Mouse (Mus musculus) thymus, postnatal 0 days (tissue): ENCODE measurements at regions not wholly inside any gene's neighbourhood (a gene's known extent, or its start where the extent isn't known, plus 50 kb on each side); places are given as distances from the start of the nearest gene placed in this dataset.

Source experiments
- DNase-seq: peaks from one replicate; pipeline ENCODE4 v3.0.0-alpha.2; 2015; ENCODE audit warnings: low spot score

DNA sequence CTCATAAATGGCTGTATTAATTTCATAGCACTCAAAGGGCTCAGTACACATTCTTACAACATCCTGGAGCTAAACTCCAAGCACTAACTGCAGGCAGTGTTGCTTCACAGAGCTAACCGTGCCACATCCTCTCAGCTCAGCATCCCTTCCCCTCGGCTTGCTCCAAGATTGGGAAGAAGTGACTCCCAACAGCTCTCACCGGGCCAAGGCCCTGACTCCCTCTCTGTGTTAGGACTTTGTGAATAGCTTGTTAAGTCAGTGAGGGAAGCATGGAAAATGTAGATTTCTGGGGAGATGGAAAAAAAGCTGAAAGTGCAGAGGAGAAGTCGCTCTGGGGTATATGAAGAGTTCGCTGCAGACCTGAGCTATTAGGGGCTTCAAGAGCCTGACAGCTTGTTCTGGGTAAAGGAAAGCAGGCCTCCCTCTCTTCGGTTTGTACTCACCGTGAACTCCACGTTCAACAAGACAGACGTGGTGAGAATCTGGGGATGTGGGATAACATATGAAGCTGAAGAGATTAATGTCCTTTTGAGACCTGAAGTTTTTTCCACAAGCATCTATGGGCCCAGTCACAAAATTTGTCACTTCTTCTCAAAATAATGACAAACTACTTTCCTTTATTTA is 213.5 kb upstream of the Sfrp2 start:
- DNase-seq: no peak

DNA sequence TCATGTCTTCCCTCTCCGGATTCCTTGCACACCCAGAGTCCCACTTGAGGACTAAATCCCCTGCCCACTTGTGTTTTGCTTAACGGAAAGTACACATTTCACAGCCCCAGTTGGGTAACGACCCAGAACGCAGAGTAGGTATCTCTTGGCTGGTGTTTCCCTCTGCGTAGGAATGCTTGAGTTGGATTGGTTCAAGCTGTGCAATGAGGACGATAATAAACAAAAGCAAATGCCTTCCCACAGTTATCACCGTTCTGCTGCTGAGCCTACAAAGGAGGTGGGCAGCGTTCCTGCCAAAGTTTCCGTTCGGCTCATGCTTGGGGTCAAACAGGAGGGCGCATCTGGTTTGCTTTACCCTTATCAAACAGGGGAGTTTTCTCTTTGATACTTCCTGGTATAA is 212.3 kb upstream of the Sfrp2 start:
- DNase-seq: no peak

DNA sequence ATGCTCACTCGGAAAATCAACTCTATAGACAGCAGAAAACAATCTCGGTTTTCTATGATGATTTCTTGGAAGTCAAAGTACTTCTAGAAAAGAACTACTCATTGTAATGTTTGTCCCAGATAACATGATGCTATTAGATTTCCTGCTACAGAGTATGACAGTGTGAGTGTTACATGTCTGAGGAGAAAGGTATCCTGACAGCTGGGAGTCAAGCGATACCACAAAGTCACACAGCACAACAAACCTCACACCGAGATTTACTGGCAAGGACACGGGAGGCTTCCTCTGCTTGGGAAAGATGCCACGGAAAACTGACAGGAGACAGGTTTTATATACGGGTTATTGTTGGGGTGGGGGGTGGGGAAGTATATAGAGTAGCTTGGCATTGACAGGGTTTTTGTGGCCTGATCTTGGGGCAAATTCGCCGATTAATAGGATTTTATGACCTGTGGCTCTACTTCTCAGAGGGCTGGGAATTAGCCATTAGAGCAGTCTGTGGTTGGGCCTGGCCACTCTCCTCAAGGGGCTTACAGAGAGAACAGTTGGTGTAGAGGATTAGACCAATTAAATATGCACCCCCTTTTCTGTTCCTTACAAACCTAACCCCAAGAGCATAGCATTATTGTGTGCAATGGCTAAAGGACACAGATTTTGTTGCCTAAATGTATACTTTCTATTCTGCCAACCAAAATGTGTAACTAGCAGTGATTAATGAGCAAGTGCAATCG is 209.2 kb upstream of the Sfrp2 start:
- no peak for DNase-seq

DNA sequence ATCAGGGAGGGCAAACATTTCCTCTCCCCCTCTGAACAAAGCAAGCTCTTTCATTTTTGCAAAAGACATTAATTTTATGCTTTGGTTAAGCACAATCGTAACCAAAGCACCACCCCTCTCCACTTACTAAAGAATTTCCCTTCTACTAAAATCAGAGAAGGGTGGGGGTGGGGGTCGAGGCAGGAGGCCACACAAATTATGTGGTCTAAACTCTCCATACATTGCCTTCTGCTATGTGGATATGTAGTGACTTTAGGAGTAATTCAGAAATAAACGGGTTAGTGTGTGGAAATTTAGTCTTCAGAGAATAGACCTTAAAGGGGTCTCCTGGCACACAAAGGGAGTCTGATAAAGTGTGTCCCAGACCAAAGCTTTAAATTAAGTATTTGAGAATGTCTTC is 204.1 kb upstream of the Sfrp2 start:
- DNase-seq: no peak

DNA sequence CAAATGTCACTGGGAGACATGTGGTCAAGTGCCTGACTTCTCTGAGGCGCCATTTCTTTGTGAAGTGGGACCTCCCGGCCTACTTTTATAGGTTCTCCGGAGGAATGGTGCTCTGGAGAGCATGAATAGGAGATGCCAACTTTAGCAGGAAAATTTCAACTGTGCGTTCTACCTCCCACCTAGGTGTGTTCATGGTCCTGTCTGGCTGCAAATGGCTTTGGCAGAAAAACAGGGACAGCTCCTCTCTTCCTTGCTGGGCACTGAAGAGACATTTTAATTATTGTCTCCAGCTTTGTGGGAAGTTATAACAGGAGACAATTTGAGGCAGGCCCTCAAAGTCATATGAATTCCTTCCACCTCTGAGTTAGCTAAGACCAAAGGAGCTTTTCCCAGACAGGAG is 190.6 kb upstream of the Sfrp2 start:
- no peak for DNase-seq

DNA sequence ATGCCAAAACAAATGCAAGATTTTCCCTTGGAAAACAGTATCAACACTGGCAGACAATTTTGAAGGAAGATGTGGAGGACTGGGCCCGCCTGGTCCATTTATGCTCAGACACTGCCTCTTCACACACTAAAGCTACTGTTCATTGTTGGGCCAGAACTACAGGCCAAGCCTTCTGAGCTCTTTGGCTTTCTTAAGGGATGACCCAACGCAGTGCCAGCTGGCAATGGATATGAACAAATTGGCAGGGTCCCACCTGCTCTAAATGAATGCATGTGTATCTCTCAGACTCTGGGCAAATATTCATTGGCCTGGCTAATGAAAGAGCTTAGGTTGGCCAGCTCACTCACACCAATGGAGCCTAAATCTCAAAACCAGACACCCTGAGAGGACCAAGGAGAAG is 190.0 kb upstream of the Sfrp2 start:
- no peak for DNase-seq

DNA sequence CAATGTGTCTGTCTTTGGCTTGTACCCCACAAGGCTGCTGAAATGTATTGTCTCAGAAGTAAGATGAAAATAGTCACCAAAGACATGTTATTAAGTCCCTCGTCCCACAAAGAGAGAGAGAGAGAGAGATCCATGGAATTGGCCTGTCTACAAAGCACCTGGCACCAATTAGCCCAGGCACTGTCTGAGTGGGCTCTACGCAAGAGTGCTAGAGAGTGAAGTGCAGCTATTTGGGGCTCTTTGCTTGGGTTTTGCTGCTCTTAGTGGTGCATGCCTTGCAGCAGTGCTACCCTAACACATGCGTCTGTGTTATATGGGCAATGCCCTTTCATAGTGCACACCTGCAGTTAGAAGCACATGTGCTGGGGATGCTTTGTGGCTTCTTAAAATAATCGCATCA is 185.4 kb upstream of the Sfrp2 start:
- DNase-seq: no peak

DNA sequence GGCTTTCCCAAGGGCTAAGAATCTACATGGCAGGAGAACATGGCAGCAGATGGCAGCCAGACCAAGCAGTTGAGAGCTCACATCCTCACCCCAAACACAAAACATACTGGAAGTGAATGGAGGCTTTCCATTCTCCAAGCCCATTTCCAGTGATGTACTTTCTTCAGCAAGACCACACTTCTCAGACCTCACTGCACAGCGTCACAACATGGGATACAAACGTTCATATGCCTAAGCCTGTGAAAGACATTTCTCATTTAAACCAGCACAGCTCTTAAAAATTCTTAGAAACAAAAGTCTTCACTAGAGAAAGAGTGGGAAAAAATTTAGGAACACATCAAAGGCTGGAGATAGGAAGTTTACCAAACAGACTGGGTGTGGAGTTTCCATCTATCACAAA is 183.9 kb upstream of the Sfrp2 start:
- no peak for DNase-seq

DNA sequence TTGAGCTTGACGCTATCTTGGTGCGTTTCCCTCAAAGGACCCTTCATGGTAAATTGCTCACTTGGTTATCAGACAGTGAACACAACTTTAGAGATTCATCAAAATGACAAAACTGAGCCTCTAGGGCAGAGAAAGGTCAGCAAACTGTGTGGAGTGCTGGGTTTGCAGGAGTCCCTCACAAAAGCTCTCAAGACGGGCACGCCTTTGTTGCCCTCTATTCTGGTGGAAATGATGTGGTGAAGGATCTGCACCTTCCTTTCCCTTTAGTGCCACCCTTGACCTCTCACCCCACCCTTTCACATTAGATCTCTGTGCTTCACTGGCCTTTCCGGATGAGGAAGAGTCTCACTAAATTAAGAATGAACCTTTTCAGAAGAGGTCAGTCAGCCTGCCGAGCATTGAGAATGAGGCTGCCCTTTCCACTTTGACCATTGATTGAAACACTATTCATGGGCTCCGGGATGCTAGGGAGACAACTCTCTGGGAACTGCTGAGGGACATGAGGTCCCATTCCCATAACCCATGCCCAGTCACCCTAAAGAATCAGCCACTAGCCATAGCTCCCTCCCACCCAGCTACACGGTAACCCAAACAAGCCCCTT is 182.9 kb upstream of the Sfrp2 start:
- no peak for DNase-seq

DNA sequence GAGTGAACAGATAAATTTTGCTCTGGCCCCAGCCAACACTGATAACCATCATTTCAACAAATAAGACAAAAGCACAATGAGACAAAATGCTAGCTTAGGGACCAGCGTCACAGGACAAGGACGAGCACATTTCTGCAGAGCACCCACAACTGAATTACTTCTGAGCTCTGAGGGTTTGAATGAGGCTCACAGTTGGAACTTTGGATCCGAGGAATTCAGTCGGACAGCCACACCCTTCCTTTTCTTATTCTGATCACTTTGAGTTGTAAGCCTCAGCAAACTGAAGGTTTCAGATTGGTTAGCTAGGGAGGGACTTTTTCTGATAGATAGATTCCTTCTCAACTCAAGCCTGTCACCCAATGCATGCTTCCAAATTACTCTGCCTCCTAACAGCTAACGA is 180.0 kb upstream of the Sfrp2 start:
- no peak for DNase-seq

DNA sequence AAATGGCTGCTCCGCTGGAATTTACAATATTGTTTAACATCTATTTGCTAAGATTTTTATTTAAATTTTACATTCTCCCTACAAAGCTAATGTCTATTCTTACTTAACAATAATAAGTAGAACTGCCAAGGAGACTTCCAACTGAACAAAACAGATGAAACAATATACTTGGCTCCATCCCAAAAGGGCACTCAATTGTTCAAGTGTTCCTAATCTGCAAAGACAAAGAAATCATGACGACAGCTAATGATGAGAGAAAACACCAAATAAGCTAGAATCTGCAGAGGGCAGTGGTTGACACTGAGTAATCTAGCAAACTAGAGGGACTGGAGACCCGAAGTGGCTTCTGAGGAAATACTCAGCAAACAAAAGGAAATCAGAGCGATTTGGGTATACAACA is 179.6 kb upstream of the Sfrp2 start:
- no peak for DNase-seq

DNA sequence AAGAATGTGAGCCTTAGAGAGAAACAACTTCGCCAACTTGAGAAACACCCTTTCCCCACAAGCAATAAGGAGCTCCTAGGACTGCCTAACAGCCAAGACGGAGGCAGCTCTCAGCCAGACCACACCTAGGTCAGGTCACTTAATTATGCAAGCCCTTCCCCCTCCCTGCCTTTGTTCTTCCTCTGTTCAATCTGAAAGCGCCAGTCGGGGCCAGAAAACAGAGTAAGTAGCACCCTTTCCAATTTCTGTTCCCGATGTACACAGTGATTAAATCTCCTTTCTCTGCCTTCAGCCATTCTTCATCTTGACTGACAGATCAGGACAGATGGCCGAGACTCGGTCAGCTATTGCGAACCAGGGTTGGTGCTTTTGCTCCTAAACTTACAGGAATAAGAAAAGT is 177.0 kb upstream of the Sfrp2 start:
- DNase-seq: no peak

DNA sequence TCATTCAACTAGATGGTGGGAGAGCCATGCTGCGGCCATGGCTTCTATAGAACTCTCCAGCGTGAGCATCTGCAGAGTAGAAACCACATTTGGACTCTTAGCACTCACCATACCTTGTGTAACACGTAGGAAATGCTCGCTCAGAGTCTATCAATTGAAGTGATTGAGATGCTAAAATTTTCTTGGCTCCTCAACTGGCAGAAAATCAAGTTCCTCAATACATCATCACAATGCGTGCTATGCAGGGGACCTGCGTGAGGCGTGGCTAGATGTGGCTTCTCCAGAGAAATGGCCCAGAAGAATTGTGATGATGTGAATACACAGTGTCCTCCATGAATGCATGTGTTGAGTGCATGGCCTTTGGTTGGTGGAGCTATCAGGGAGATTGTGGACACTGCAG is 174.9 kb upstream of the Sfrp2 start:
- no peak for DNase-seq

DNA sequence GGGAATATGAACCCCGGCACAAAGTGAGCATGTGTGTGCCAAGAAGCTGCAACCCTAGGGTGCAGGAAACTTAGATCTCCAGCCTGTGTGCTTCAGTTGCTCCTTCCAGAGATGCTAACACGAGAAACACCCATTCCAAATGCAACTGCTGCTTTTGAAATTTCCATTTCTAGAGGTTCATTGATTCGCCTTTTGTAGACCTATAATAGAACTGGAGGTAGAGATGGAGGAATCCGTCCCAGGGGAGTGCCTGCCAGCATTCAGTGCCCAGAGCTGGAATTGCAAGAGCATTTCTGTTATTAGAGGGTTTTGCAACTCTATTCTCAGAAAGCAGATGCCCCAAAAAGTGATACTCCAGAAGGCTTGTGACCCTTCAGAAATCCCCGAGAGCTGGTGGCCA is 172.8 kb upstream of the Sfrp2 start:
- no peak for DNase-seq

DNA sequence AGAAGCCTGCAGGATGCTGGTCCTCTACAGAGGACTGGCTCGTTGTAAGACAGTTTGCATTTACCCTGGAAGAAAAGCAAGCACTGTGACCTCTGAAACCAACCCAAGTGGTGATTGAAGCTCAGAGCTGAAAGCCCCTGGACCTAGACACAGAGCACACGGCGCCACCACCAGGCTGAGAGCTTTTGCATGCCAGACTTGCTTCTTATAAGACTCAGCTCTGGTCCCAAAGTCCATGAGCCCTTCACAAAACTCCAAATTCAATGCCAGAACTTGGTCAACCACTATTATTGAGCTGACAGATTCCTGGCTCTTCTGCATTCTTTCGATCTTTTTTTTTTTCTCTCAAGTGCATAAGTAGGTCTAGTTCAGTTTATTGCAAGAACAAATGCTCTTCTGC is 164.6 kb upstream of the Sfrp2 start:
- no peak for DNase-seq

DNA sequence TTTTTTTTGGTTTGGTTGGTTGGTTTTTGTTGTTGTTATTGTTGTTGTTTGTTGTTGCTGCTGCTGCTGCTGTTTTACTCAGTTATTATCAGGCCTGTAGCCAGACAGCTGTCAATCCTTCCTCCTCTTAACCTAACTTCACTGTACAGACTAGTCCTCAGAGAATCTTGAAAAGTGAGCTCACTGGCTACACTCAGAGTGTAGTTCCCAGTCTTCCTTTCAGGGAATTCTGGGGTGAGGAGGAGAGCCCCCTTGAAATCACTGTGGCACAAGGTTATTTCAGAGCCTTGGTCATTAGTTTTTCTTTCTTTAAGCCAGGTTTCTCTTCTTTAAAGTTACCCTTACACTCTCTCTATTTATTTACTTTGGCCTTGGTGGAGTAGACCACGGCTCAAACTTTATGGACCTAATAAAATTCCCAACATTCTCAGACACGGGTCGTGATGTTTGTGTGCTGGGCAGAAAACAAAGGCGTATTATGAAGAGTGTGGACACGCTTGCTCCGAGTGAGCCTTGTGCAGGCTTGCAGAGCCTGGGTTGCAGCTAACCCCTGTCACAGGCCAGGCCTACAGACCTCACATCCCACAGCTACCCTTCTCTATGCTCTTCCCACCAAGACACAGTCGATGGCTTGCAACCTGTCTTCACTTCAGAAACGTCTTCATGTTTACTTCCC is 156.9 kb upstream of the Sfrp2 start:
- no peak for DNase-seq

DNA sequence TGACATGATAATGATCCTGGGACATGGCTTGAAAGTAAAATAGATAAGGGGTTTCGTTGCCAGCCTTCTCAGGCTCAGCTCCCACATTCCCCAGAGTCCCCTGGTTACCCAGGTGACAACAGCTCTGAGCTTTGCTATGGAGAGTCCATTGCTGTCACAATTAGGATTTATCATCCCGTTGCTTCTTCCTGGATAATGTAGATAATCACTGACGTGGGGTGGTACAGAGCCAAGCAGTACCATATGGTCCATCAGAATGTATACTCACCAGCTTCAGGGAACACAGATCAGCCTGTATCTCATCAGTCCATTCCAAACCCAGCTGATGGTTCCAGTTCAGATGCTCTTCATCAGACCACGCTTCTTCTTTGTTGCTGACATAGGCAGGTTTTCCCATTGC is 145.7 kb upstream of the Sfrp2 start:
- no peak for DNase-seq

DNA sequence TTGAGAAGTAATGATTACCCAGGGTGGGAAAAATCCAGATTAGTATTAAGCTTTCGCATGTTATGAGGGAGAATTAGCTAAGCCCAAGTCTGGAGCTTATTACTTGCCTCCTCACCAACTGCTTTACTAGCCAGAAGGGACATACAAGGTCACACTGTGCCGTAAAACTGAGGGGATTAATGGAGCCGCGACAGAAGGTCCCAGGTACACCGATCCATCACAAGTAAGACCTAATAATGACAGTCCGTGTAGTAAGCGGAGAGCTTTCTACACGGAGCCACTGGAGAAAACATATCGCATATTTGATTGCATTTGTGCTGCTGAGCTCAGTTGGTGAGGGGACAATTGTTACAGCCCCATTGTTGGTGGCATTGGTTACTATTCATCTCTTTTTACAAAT is 133.1 kb upstream of the Sfrp2 start:
- DNase-seq: no peak

DNA sequence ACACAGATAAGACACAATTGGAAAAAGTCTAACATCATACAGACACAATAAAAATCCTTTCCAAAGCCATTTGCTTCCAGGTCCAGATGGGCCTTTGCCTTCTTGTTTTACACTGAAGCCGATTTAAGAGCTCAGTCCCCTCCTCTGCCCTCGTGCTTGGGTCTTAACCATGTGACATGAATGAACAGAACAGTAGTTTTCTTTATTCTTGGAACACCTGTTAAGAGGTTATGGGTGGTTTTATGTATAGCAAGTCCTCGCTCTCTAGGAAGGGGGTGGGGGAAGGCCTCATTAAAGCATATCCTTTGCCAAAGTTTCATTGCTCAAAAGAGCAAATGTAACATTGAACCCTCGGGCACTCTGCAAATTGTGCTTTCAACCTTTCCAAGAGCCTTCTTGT is 125.7 kb upstream of the Sfrp2 start:
- no peak for DNase-seq

DNA sequence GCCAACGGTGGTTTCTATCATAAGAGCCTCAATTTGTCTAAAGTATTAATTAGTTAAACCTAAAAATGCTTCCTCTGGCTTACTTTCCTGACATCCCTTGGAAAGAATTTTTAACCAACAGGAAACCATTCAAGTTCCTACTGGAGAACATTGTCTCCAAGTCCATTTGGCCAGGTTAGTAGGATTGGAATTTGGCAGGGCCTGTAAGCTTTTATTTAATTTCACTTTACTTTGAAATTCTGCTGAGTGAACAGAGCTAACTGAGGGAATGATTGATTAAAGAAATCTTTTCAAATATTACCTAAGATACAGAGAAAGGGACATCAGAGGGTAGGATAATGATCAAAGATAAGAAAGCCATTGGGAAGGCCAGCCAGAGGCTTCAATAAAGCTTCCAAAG is 102.4 kb upstream of the Sfrp2 start:
- no peak for DNase-seq

DNA sequence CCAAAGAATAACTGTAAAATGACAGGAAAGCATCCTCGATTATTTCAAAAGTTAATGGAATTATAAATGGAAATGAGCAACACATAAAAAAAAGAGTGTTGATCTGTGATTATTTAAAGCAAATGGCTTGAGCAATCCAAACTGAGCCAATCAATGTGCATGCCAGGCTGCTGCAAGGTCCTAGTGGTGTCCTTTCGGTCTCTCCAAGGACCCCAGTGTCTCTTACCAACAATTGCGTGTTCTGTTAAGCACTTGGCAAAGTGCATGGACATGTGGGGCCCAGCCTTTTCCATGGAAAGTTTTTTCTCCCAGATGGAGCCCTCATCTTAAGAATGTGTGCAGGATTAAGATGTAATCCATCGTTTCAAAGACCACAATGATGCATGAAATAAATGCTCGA is 90.0 kb upstream of the Sfrp2 start:
- no peak for DNase-seq

DNA sequence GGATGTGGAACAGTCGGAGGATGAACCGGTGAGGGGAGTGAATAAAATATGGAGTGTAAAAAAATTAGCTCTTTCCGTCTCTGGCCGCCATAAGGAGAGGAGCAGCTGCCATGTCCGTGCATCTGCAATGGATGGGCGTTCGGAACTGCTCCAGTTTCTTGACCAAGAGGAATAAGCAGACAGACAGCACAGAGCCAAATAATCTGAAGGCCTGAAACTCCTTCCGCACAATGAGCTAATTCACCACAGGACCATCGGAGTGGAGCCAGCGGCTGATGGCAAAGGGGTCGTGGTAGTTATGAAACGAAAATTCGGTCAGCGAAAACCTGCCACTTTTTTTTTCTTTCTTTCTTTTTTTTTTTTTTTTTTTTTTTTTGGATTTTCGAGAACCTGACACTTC is 79.5 kb upstream of the Sfrp2 start:
- DNase-seq: no peak

DNA sequence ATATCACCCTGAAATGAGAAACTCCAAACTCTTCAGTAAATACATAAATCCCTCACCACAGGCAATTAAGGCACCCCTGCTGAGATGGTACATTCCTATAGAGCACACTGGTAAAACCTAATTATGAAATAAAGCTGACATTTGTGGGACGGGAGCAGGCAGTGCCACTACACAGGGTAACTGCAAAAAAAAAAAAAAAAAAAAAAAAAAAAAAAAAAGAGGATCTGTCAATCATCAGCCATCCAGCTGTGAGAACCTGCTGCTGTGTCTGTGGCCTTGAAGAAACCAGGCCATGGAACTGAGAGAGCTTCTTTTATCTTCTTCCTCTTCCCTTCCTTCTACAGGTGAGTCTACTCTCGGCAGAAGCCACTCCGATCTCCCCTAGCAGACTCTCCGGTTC is 78.6 kb upstream of the Sfrp2 start:
- DNase-seq: no peak
